Mouse (Mus musculus) layer of hippocampus, adult 2 months (tissue): ENCODE data around the gene Prrx1. TPM values are rescaled to one million over a fixed set of nuclear protein-coding genes. Genes with fewer than 3 reads are reported as not detected.

Source experiments
- DNase-seq, 2 experiments: peaks; one replicate each; pipeline ENCODE4 v3.0.0; 2022; ENCODE audit warnings: low spot score in 2 of 2
- H3K27ac ChIP-seq: fragments of 200-600 bp; 2 replicates; pipeline ENCODE4 v1.8.1; 2022
- H3K4me3 ChIP-seq: fragments of 200-600 bp; 2 replicates; pipeline ENCODE4 v1.8.1; 2022; ENCODE audit warnings: mild to moderate bottlenecking
- CTCF ChIP-seq: fragments of 200-600 bp; conservative IDR thresholded peaks from 2 replicates; pipeline ENCODE4 v1.8.1; 2022; ENCODE audit warnings: antibody characterized with exemption, mild to moderate bottlenecking, moderate library complexity
- total RNA-seq, 2 experiments: library from RNA; stranded (reverse); gene quantifications; 2 replicates each; pipeline ENCODE4 v1.2.3; 2021

Prrx1 gene
- total RNA-seq, 2 experiments from 2014 or later = 4.6 to 5.9 TPM

DNA sequence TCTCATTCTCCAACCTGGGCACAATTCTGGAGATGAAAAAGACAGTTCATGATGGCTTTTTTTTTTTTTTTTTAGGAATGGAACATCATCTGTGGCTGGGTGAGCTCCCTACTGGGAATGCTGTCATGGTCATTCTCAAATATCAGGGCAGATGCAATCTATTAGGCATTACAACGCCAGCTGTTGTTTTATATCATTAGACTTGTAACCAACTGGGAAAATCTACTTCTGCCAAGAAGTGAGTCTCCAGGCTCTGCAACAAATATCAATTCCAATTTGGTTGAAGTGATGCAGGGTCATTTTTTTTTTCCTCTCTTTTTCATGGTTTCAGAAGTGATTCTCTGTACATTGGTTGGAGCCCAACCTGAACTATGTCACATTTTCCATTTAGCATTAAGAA lies 91.7 kb downstream of the Prrx1 start:
- no peak overlapping the region for H3K27ac ChIP-seq
- no peak for DNase-seq
- no peak for TF ChIP-seq CTCF
- H3K4me3 ChIP-seq = no peak overlapping the region

- no peak for DNase-seq
- TF ChIP-seq CTCF = no peak
- Histone ChIP-seq H3K4me3 (no peak overlapping the region), H3K27ac (no peak overlapping the region)
Measured at GRCm38 (mm10) chr1:163208919-163209867, 104.3 kb downstream of the Prrx1 start.

GRCm38 (mm10) chr1:163198767-163199166 lies 114.7 kb downstream of the Prrx1 start:
- no peak overlapping the region for H3K27ac ChIP-seq
- DNase-seq = no peak
- no peak overlapping the region for H3K4me3 ChIP-seq
- TF ChIP-seq CTCF = no peak

DNA sequence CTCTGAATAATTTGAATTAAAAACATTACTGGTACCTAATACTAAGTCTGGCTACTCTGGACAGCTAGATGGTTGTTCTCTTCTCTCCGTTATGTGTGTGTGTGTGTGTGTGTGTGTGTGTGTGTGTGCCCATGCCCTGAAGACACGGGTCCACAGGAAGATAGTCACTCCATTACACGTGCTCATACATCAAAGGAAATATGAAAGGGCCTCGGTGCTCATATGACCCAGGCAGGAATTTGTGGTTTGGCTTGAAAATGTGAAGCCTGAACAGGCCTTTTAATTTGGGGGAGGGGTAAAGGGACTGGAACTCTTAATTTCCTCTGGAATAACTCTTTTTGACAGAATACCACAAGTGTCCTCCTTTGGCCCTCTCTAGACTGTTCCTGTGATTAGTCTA lies 115.5 kb downstream of the Prrx1 start:
- DNase-seq = no peak
- Histone ChIP-seq H3K4me3 (no peak overlapping the region), H3K27ac (no peak overlapping the region)
- TF ChIP-seq CTCF = no peak

Other genes starting within 250 kb of the Prrx1 start
- gene Mroh9, start 228.0 kb downstream of the Prrx1 start, total RNA-seq = not detected
- 10 to 100 TPM; 13.4 to 14.5 TPM for gene Gorab, start 90.0 kb upstream of the Prrx1 start, total RNA-seq